Mouse (Mus musculus): ENCODE results near the gene Ntsr1.

Gene Ntsr1

GRCm38 (mm10) chr2:180508455-180509115 is 8.8 kb downstream of the Ntsr1 start:
- DNase-seq, result no peak

DNA sequence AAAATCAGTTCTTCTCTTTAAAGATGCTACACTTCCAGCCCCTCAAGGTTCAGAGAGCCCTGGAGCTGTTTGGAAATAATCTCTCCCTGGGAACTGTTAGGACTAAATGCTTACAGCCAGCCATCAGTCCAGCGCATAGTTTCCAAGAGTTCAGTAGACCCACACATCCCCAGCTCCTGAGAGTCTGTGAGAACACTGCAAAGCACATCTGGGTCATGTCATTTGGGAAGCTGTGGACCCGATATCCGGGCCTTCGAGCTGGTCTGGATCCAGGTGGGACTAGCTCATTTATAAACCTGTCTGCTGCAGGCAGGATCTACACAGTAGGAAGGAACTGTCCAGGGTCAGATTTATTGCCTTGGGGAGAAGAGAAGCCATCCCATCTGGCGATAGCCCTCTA is 11.1 kb downstream of the Ntsr1 start:
- DNase-seq, result no peak

DNA sequence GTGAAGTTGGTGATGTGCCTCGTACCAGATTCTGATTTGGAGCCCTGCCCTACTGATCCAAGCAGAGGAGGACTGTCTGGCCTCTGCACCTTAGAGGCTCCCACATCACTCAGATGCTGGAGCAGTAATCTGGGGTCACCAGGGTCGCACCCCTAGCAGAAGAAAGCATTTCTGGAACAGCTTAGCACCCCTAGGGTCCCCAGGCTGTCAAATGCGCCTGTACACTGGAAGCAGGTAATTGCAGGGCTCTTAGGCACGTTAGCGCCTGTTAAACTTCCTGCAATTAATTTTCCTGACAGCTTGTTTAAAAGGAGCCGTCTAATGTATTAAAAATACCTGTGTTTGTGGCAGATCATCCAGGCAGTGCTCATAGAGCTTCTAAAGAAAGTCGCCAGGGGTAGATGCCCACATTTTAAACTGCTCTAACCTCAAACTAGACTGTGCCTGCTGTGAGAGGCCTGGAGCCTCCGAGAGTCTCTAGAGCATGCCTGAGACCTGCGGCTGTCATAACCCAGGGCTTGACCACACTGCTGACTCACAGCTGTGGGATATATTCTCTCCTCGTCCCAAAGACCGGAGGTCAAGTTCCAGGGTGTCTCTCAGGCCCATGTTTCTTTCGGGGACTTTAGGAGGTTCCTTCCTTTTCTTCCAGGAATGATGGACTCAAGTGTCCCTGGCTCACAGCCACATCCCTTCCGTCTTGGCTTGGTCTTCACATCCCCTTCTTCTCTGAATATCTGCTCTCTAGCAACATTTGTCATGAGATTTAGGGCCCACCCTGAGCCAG is 12.3 kb downstream of the Ntsr1 start:
- DNase-seq, result peak; percentile 4

DNA sequence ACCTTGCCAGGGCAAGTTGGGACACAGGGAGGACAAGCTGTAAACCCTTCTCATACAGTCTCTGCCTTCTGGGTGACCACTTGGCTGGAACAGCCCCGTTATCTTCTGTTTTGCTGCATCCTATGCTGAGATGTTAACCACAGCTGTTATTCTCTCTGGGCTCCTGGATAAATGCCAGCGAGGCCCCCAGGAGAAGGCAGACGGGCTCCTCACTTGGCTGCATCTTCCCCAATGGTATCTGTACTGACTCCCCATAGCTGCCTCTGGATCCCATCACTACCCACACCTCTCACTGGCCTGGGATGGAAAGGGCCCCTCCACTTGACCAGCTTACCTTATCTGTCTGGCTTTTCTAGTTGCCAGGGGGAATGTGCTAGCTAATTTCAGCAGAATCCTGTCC is 13.2 kb downstream of the Ntsr1 start:
- no peak for DNase-seq

GRCm38 (mm10) chr2:180513835-180514234 is 14.1 kb downstream of the Ntsr1 start:
- DNase-seq, result no peak

DNA sequence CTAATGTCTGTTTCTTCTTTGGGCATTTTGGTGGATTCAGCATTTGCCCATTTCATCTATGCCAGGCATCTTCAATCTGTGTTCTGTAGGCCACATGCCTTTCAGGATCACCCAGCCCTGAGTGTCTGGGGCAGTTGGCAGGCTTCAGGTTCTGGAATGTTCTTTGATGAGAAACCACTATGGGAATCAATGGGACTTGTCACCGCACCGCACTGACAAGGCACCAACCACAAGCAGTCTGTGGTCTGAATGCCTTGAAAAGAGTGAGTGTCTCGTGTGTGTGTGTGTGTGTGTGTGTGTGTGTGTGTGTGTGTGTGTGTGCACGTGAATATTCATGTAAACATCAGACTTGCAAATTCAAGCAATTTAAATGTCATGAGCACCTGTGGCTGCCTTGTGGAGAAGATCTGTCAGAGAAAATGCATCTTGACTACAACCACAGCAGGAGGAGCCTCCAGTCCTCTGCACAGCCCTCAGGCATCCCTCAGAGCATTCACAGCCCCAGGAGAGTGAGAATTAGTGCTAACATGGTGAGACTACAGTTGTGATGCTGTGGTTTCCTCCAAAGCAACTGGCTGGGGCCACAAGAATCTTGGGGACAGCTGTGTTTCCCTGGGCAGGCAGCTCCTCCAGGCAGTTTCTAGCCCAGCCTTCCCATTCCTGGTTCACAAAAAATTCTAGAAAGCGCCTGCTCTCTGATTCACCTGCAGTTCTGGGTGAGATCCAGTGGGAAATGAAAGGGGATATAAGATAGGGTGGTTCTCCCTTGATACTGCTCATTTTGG is 21.9 kb downstream of the Ntsr1 start:
- no peak for DNase-seq

DNA sequence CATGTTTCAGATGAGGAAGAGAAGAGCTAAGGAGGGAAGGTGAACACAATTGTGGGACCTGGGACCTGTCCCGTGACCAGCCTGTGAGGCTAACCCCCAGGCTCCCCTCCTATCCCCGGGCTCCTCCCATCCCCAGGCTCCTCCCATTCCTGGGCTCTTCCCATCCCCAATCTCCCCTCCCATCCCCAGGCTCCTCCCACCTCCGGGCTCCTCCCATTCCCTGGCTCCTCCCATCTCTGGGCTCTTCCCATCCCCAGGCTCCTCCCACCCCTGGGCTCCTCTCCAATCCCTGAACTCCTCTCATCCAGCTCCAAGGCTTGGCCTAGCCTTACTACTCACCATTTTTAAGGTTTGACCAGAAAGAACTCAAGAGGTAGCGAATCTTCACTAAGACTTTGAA is 23.0 kb downstream of the Ntsr1 start:
- DNase-seq, result no peak

GRCm38 (mm10) chr2:180527447-180527846 is 27.7 kb downstream of the Ntsr1 start:
- DNase-seq, result no peak

DNA sequence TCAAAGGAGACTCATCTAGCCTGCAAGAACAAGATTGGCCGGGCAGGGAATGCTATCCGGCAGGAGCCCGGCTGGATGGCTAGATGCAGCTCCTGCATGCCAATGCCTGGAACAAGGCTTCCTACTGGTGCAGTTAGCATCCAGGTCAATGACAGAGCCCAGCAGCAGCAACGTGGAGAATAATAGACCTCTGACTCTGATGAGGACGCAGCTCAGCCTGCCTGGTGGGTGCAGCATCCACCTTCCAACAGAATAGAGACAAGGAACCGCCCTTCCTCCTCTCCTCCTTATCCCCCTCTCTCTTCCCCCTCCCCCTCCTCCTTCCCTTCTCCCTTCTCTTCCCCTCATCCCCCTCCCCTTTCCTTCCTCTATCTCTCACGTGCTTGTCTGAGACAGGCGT is 28.1 kb downstream of the Ntsr1 start:
- DNase-seq, result no peak

DNA sequence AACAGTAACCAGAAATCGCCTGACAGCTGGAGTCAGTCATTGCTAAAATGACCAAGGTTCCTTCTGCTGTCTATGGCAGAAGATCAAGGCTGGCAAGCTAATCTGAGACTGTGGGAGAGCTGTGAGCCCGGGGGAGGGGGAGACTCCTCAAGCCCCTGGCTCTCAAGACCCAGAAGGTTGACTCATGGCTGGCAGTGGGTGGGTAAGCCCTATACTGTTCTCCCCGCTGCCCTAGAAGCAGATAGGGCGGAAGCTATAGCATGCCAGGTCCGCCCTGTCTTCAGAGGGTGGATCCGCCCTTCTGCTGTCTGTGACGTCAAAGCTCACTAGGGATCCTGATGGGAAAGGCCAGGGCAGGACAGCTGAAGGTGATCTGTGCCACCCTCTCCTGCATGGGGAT is 30.4 kb downstream of the Ntsr1 start:
- no peak for DNase-seq

GRCm38 (mm10) chr2:180530584-180530983 is 30.8 kb downstream of the Ntsr1 start:
- no peak for DNase-seq

DNA sequence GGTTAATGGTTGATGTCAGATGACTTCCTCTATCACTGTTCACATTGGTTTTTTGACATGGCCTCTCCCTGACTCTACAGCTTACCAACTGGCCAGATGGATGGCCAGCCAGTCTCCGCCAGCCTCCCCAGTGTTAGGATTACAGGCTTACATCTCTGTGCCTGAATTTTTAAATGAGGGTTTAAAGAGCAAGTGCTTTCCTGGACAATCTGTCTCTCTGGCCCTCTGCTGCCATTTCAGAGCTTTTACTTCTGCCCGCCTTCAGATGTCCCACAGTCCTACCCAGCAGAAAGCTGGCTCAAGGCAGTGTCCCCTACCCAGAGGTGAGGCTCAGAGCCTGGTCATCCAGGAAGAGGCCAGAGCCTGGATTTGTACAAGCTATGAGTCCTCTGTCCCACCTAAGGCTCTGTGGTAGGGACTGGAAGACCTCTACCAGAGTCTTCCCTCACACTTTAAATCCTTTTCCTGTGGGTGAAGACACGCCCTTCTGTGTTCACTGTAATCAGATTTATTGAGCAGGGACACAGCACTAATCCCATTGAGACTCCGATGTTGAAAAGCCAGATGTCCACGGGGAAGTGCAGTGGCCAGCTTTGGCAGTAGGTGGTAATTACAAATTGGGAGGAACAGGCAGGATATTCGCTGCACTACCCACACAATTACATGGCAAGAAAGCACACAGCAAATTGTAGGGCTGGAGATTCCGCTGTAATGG is 32.1 kb downstream of the Ntsr1 start:
- no peak for DNase-seq

DNA sequence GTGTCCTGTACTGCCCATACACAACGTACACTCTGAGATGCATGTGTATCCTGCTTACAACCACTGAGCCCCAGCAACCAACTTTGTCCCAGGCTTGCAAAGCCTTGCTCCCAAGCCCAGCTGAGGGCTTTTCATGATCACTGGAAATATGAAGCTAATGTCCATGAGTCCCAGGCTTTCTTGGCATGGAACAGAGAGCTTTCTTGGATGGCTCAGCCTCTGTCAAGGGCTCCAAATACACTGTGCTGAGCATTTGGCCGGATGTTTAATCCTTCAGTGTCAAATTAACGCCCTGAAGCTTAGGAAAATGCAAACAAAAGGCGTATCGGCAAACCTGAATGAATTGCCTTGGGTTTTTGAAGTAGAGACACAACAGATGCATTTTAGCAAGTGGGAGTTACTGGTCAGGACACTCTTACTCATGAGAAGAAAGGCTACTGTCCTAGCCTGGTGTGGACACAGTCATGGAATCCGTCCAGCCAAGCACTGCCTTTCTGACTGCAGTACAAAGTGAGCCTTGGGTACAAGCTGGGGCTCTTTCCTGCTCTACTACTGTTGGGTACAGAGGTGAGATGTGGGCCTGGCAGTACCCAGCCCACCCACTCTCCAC is 32.7 kb downstream of the Ntsr1 start:
- no peak for DNase-seq

- no peak for DNase-seq
Observed at GRCm38 (mm10) chr2:180533237-180533636, 33.5 kb downstream of the Ntsr1 start.

DNA sequence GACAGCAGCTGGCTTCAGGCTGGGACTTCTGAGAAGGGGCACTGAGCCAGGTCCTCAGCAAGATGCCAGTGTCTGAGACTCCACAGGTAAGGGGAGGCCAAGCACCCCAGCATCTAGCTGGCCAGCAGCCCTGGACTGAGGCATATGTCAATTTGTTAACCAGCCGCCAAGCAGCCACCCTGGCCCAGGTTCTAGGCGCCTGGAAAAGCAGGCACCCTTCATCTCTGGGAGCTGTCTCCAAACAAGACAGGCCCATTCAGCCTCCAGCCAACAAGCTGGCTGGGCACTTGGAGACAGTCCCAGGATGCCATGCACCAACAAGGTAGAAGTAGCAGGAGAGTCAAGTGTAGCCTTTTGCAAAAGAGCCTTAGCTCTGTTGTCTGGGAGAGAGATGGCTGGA is 43.9 kb downstream of the Ntsr1 start:
- DNase-seq, result no peak

GRCm38 (mm10) chr2:180545046-180545445 is 45.3 kb downstream of the Ntsr1 start:
- DNase-seq, result no peak

DNA sequence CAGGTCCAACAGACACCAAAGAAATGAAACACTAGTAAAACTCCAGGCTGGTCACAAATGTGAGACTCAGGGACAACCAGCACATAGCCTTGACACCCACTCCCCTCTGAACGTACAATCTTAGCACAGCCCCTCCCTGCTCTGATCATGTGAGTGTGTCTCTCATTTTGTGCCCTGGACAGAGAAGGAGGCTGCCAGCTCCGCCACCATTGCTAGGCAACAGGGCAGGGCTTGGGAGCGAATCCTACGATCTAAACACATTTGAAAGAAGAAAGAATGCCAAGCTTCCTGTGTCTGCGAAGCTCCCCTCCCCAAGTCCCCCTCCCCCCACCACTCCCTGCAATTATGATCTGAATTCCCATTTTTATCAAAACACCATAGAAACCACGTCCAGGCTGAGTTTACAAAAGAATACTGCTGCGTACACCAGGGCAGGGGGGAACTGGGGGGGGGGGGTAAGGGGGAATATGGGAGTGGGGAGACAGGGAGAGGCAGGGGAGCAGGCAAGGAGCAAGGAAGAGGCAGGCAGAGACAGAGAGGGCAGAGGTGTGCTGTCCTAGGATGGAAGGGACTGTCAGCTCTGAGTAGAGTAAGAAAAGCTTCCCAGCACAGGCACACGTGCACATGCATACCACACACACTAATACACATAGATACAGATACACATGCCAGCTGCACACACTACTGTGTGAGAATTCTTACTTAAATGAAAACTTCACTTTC is 47.8 kb downstream of the Ntsr1 start:
- no peak for DNase-seq

- DNase-seq, result no peak
Observed at GRCm38 (mm10) chr2:180552340-180552739, 52.6 kb downstream of the Ntsr1 start.

DNA sequence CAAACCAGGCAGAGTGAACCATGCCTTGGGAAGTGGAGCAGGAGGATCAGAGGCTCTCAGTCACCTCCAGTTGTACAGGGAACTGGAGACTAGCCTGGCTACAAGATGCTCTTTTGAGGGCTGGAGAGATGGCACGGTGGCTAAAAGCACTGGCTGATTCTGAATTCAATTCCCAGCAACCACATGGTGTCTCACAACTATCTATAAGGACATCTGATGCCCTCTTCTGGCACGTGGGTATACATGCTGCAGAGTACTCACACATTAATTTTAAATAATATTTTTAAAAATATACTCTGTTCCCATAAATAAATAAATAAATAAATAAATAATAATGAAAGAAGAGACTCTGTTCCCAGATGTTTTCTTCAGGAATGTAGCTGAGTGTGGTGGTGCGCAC is 55.4 kb downstream of the Ntsr1 start:
- no peak for DNase-seq

- DNase-seq, result no peak
Observed at GRCm38 (mm10) chr2:180556470-180556869, 56.7 kb downstream of the Ntsr1 start.

- DNase-seq, result no peak
Observed at GRCm38 (mm10) chr2:180560245-180560644, 60.5 kb downstream of the Ntsr1 start.

- no peak for DNase-seq
Observed at GRCm38 (mm10) chr2:180562146-180562545, 62.4 kb downstream of the Ntsr1 start.
